Mouse (Mus musculus): ENCODE measurements around the gene Top2a.

DNA sequence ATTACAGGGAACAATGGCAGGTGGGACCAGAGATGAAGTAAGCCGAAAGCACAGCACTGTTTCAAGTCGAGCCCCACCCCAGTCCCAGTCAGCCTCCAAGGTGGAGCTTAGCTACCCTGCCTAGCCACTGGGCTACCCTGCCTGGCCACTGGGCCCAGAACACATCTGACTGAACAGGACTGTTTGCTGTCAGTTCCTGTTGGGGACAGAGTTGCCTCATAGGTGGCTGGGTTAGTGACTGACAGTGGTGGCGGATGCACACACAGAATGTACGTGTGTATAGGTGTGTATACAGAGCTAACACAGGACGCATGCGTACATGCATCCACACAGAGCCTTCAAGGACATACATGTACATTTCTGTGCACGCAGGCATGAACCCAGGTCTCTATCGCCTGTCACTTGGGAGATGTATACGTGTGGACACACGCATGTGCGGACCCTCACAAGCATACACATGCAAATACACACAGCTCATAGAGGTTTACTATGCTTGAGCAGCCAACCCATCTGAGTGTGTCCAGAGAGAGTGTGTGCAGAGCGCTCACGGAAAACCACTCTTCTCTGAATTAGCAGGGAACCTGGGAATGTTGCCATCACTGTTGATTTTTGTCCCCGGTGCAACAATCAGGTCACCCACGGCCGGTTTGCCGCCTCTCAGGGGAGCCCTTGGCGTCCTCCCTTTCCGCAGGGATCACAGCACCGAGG lies 42.5 kb downstream of the Top2a start:
- TF ChIP-seq GATA1 (IDR thresholded peaks at IDR 0.05; ENCODE audit: borderline replicate concordance, low read length) (no peak), FLI1 (IDR thresholded peaks at IDR 0.05; ENCODE audit: low read length) (no peak)
